Mouse (Mus musculus): ENCODE data around the gene Il4. TPM values are rescaled to one million over a fixed set of nuclear protein-coding genes. Genes with fewer than 3 reads are reported as not detected.
A peak's percentile ranks its signal among the peaks of the same experiment; 100 is the strongest.

Il4 gene
- polyA plus RNA-seq, 1 experiment from 2014 or later = 2.2 TPM

DNA sequence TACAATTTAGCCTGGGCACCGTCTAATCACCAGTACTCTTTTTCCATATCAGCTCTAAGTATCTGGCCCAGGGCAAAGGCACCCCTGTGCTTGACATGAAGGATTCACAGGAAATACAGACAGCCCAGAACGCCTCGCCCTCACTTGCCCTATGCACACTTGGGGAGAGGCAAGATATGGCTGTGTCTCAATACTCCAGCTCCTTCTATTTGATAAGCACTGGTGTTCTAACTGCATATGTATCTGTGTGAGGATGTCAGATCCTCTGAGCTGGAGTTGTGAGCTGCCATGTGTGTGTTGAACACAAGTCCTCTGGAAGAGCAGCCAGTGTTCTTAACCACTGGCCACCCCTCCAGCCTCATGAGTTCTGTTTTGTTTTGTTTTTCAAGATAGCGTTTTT lies 33.0 kb upstream of the Il4 start:
- 79% methylated on average over 4 of the region's 4 CpGs for WGBS
- Histone ChIP-seq H3K4me1 (ENCODE audit: control insufficient read depth, insufficient read depth, low read length) (no peaks in the 10 kb centered on the region), H3K9ac (replicated peaks; ENCODE audit: low read length) (no peak overlapping the region), H3K36me3 (replicated peaks; ENCODE audit: control insufficient read depth, insufficient read depth, low read depth, low read length) (peaks cover 2% of the 10 kb centered on the region; the same call in 1 of the 2 replicates), H3K27ac (replicated peaks; ENCODE audit: low read depth, low read length) (no peak overlapping the region), H3K27me3 (ENCODE audit: control insufficient read depth, insufficient read depth, low read length) (no peaks in the 10 kb centered on the region), H3K4me2 (ENCODE audit: low read depth, low read length) (no peak overlapping the region), H3K9me3 (replicated peaks; ENCODE audit: control insufficient read depth, low read length) (no peaks in the 10 kb centered on the region), H3K4me3 (ENCODE audit: low read depth, low read length) (no peak overlapping the region)
- ATAC-seq (replicated peaks; ENCODE audit: insufficient number of reproducible peaks, low FRiP score, low TSS enrichment, low read depth) (no peak), DNase-seq (ENCODE audit: low spot score) (no peak)

DNA sequence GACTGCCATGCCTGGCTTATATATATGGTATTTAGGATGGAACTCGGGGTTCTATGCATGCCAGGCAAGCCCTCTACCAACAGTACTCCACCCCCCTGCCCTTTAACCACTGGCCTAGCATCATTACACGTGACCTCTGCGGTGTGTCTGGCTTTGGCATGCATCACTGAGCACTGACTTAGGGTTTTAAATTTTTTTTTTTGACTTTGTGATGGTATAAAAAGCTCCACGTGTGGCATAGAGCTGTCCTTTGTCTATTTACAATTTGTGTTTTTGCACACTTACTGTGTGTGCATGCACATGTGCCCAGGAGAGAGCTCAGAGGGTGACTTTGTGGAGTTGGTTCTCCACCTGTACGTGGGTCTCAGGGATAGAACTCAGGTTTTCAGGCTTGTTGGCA lies 25.5 kb upstream of the Il4 start:
- no peak overlapping the region for H3K9ac ChIP-seq (replicated peaks; ENCODE audit: low read length)
- H3K4me3 ChIP-seq (ENCODE audit: low read depth, low read length) = no peak overlapping the region
- H3K36me3 ChIP-seq (replicated peaks; ENCODE audit: control insufficient read depth, insufficient read depth, low read depth, low read length) = no peaks in the 10 kb centered on the region
- no peak overlapping the region for H3K4me2 ChIP-seq (ENCODE audit: low read depth, low read length)
- H3K27ac ChIP-seq (replicated peaks; ENCODE audit: low read depth, low read length) = no peak overlapping the region
- H3K9me3 ChIP-seq (replicated peaks; ENCODE audit: control insufficient read depth, low read length) = no peaks in the 10 kb centered on the region
- no peaks in the 10 kb centered on the region for H3K27me3 ChIP-seq (ENCODE audit: control insufficient read depth, insufficient read depth, low read length)
- WGBS = 78% methylated on average over 5 of the region's 5 CpGs
- H3K4me1 ChIP-seq (ENCODE audit: control insufficient read depth, insufficient read depth, low read length) = no peaks in the 10 kb centered on the region
- DNase-seq (ENCODE audit: low spot score) = no peak
- ATAC-seq (replicated peaks; ENCODE audit: insufficient number of reproducible peaks, low FRiP score, low TSS enrichment, low read depth) = no peak

DNA sequence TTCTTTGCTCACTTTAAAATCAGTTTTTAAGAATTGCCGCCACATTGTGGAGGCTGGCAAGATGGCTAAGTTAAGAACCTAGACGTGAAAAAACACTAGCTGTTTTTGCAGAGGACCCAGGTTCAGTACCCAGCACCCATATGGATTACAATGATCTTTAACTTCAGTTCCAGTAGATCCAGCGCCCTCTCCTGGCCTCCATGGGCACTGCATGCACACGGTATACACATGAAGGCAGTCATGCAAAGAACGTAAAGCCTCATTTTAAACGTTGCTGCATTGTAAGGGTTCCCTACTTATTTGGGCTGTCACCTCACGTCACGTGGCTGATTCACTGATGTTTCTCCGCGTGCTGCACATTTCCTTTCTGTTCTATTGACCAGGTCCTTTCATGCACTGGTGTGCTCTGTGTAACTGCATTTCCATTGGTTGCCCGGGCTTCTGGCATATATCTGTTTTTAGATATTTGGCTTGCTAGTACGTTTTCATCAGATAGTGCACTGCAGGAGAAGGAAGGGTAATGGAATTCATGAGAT lies 24.3 kb upstream of the Il4 start:
- no peak for ATAC-seq (replicated peaks; ENCODE audit: insufficient number of reproducible peaks, low FRiP score, low TSS enrichment, low read depth)
- 78% methylated on average over 12 of the region's 12 CpGs for WGBS
- H3K4me1 ChIP-seq (ENCODE audit: control insufficient read depth, insufficient read depth, low read length) = no peaks in the 10 kb centered on the region
- no peak overlapping the region for H3K27ac ChIP-seq (replicated peaks; ENCODE audit: low read depth, low read length)
- no peaks in the 10 kb centered on the region for H3K27me3 ChIP-seq (ENCODE audit: control insufficient read depth, insufficient read depth, low read length)
- H3K4me3 ChIP-seq (ENCODE audit: low read depth, low read length) = no peak overlapping the region
- H3K9ac ChIP-seq (replicated peaks; ENCODE audit: low read length) = no peak overlapping the region
- no peak overlapping the region for H3K4me2 ChIP-seq (ENCODE audit: low read depth, low read length)
- no peak for DNase-seq (ENCODE audit: low spot score)
- H3K36me3 ChIP-seq (replicated peaks; ENCODE audit: control insufficient read depth, insufficient read depth, low read depth, low read length) = no peaks in the 10 kb centered on the region
- H3K9me3 ChIP-seq (replicated peaks; ENCODE audit: control insufficient read depth, low read length) = no peaks in the 10 kb centered on the region

DNA sequence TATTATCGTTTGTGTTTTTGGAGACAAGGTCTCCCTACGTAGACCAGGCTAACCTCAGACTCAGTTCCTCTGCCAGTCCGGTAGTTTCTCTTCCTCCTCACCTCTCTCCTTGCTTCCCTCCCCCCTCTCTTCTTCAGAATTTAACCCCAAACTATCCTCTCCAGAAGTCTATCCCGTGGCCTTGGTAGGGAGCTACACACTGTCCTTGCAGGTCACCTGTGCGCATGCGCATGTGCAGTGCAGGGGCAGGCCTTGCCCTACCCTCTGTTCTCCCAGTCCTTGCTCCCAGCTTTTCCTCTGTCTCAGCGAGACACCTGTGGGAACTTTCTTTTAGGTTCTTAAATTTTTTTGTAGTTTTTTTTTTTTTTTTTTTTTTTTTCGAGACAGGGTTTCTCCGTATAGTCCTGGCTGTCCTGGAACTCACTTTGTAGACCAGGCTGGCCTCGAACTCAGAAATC lies 19.4 kb upstream of the Il4 start:
- H3K9me3 ChIP-seq (replicated peaks; ENCODE audit: control insufficient read depth, low read length) = no peaks in the 10 kb centered on the region
- H3K27me3 ChIP-seq (ENCODE audit: control insufficient read depth, insufficient read depth, low read length) = no peaks in the 10 kb centered on the region; the same call in 1 of the 2 replicates
- peaks cover 5% of the 10 kb centered on the region; the same call in 1 of the 2 replicates for H3K4me1 ChIP-seq (ENCODE audit: control insufficient read depth, insufficient read depth, low read length)
- no peaks in the 10 kb centered on the region for H3K36me3 ChIP-seq (replicated peaks; ENCODE audit: control insufficient read depth, insufficient read depth, low read depth, low read length)
- ATAC-seq (replicated peaks; ENCODE audit: insufficient number of reproducible peaks, low FRiP score, low TSS enrichment, low read depth) = no peak
- no peak overlapping the region for H3K4me2 ChIP-seq (ENCODE audit: low read depth, low read length)
- DNase-seq (ENCODE audit: low spot score) = no peak
- H3K4me3 ChIP-seq (ENCODE audit: low read depth, low read length) = no peak overlapping the region
- H3K27ac ChIP-seq (replicated peaks; ENCODE audit: low read depth, low read length) = no peak overlapping the region
- no peak overlapping the region for H3K9ac ChIP-seq (replicated peaks; ENCODE audit: low read length)
- WGBS = 72% methylated on average over 10 of the region's 10 CpGs

DNA sequence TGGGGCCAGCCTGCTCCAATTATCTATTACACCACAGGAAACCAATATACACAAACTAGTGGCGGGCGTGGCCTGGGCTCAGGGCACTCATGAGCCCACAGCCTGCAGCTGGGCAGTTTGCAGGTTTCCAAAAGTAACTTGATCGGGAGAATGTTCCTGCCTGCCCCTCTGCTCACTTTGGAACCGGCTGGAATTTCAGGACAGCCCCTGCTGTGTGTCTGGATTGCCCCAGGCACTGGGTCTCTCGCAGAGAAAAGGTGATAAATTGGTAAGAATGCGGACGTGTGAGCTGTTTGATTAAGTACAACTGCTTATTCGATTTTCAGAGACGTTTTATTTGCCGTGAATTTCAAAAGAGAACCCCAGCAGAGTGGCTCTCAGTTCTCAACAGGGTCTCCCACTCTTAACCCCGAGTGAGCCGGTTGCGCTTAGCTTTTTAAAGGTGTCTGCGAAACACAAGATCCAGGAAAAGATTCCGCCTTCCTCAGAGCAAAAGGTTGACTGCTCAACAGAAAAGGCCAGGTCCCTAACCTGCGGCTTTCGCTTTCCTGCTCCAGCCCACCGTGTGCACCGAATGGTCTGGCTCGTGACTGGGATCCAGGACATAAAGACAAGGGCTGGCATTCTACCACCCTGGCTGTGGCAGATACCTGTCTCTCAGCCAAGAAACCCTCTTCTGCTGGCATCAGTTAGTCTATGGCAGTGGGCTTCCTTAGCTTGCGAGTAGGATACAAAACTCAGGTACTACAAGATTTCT lies 18.8 kb upstream of the Il4 start:
- peak overlapping the region; percentile 16 for H3K4me2 ChIP-seq (ENCODE audit: low read depth, low read length)
- H3K27me3 ChIP-seq (ENCODE audit: control insufficient read depth, insufficient read depth, low read length) = no peaks in the 10 kb centered on the region; the same call in 1 of the 2 replicates
- no peak overlapping the region for H3K4me3 ChIP-seq (ENCODE audit: low read depth, low read length)
- peaks cover 5% of the 10 kb centered on the region; the same call in 1 of the 2 replicates for H3K4me1 ChIP-seq (ENCODE audit: control insufficient read depth, insufficient read depth, low read length)
- no peaks in the 10 kb centered on the region for H3K9me3 ChIP-seq (replicated peaks; ENCODE audit: control insufficient read depth, low read length)
- H3K36me3 ChIP-seq (replicated peaks; ENCODE audit: control insufficient read depth, insufficient read depth, low read depth, low read length) = no peaks in the 10 kb centered on the region
- ATAC-seq (replicated peaks; ENCODE audit: insufficient number of reproducible peaks, low FRiP score, low TSS enrichment, low read depth) = no peak
- H3K9ac ChIP-seq (replicated peaks; ENCODE audit: low read length) = no peak overlapping the region
- 17% methylated on average over 21 of the region's 21 CpGs for WGBS
- H3K27ac ChIP-seq (replicated peaks; ENCODE audit: low read depth, low read length) = no peak overlapping the region
- DNase-seq (ENCODE audit: low spot score) = peak; percentile 72

DNA sequence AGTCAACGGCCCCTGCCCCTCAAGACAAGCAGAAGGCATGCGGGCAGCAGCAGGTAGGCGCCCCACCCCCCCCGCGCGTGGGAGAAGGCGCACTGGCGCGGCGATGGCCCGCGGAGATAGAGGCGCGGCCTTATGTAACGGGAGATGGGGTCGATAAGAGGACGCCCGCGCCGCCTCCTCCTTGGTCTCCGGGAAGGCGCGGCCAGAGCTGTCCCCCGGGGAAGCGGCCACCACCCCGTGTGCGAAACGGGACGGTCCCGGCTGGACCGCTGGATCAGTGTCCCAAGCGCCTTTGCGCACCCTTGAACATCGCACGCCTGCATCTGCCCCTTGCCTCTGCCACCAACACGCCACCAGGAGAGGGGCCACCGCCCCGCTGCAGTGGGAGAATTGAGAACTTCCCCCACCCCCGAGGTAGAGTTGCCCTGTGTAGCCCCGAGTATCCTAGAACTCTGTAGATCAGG lies 17.7 kb upstream of the Il4 start:
- 1% methylated on average over 40 of the region's 40 CpGs for whole genome bisulfite sequencing
- Histone ChIP-seq H3K4me3 (ENCODE audit: low read depth, low read length) (peak overlapping the region; percentile 20), H3K27ac (replicated peaks; ENCODE audit: low read depth, low read length) (no peak overlapping the region), H3K4me1 (ENCODE audit: control insufficient read depth, insufficient read depth, low read length) (peaks cover 5% of the 10 kb centered on the region; the same call in 1 of the 2 replicates), H3K9me3 (replicated peaks; ENCODE audit: control insufficient read depth, low read length) (no peaks in the 10 kb centered on the region), H3K36me3 (replicated peaks; ENCODE audit: control insufficient read depth, insufficient read depth, low read depth, low read length) (no peaks in the 10 kb centered on the region), H3K4me2 (ENCODE audit: low read depth, low read length) (peak overlapping the region; percentile 59), H3K27me3 (ENCODE audit: control insufficient read depth, insufficient read depth, low read length) (no peaks in the 10 kb centered on the region; the same call in 1 of the 2 replicates), H3K9ac (replicated peaks; ENCODE audit: low read length) (peak overlapping the region; percentile 39)
- DNase-seq (ENCODE audit: low spot score) = peak; percentile 18
- no peak for ATAC-seq (replicated peaks; ENCODE audit: insufficient number of reproducible peaks, low FRiP score, low TSS enrichment, low read depth)

DNA sequence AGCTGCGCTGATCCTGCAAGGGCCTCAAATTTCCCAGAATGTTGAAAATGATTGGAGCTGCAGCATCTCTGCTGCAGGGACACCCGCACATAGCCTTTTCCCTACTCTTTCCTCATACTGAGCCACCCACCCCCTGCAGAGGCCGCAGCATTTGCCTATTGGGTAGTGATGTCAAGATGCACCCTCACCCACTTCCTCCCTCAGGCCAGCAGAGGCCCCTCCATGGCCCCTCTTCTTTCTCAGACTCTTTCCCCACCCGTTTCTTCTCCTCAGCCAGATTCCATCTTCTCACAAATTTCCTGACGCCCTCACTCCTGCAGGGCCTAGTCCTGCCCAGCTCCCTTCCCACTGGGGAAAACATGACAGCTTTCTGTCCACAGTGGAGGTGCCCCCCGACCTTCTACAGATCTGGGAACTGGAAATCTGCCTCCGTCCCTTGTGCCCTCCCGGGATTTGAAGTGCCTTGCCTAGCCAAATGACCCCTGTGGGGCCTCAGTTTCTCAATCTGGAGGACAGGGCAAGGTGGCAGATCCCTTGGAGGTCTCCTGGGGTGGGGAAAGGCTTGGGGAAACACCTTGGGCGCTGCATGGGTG lies 17.2 kb upstream of the Il4 start:
- no peak for ATAC-seq (replicated peaks; ENCODE audit: insufficient number of reproducible peaks, low FRiP score, low TSS enrichment, low read depth)
- no peak for DNase-seq (ENCODE audit: low spot score)
- Histone ChIP-seq H3K4me1 (ENCODE audit: control insufficient read depth, insufficient read depth, low read length) (peaks cover 5% of the 10 kb centered on the region; the same call in 1 of the 2 replicates), H3K36me3 (replicated peaks; ENCODE audit: control insufficient read depth, insufficient read depth, low read depth, low read length) (no peaks in the 10 kb centered on the region), H3K27me3 (ENCODE audit: control insufficient read depth, insufficient read depth, low read length) (no peaks in the 10 kb centered on the region; the same call in 1 of the 2 replicates), H3K9ac (replicated peaks; ENCODE audit: low read length) (peak overlapping the region; percentile 39), H3K27ac (replicated peaks; ENCODE audit: low read depth, low read length) (no peak overlapping the region), H3K9me3 (replicated peaks; ENCODE audit: control insufficient read depth, low read length) (no peaks in the 10 kb centered on the region), H3K4me2 (ENCODE audit: low read depth, low read length) (peak overlapping the region; percentile 59), H3K4me3 (ENCODE audit: low read depth, low read length) (peak overlapping the region; percentile 20)
- WGBS = 38% methylated on average over 9 of the region's 9 CpGs

DNA sequence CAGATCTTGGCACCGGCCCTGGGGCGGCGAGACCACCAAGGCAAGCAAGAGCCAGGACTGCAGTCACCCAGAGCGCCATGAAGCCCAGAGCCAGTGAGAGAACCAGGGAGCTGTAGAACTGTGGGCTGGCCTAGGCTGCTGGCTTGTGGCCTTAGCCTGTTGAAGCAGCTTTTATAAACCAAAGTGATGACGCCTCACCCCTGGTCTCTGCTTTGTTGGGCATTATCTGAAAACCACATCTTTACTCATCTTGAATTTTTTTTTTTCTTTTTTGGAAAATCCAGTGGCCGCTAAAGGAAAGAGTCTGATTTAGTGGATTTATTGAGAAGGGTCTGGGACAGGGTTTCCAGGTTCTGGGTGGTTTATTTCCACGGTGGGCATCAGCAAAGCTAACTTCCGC lies 16.1 kb upstream of the Il4 start, which contains the start of gene Il13:
Il13 (minus strand) TSS at position 147 of the 400 bp plus-strand sequence.
- Histone ChIP-seq H3K4me3 (ENCODE audit: low read depth, low read length) (no peak within 1 kb of the TSS), H3K4me1 (ENCODE audit: control insufficient read depth, insufficient read depth, low read length) (peaks cover 5% of the 10 kb centered on the region; the same call in 1 of the 2 replicates), H3K27ac (replicated peaks; ENCODE audit: low read depth, low read length) (no peak within 1 kb of the TSS), H3K4me2 (ENCODE audit: low read depth, low read length) (no peak within 1 kb of the TSS), H3K9ac (replicated peaks; ENCODE audit: low read length) (no peak within 1 kb of the TSS), H3K27me3 (ENCODE audit: control insufficient read depth, insufficient read depth, low read length) (no peaks in the 10 kb centered on the region; the same call in 1 of the 2 replicates), H3K9me3 (replicated peaks; ENCODE audit: control insufficient read depth, low read length) (no peaks in the 10 kb centered on the region), H3K36me3 (replicated peaks; ENCODE audit: control insufficient read depth, insufficient read depth, low read depth, low read length) (no peaks in the 10 kb centered on the region)
- ATAC-seq (replicated peaks; ENCODE audit: insufficient number of reproducible peaks, low FRiP score, low TSS enrichment, low read depth) (no peak), DNase-seq (ENCODE audit: low spot score) (no peak)
- 95% methylated on average over 8 of the region's 8 CpGs for WGBS

Data from embryonic facial prominence, embryonic 11.5 days (tissue).